Mouse (Mus musculus): ENCODE measurements around the gene Zfp292. TPM values are rescaled to one million over a fixed set of nuclear protein-coding genes. Genes with fewer than 3 reads are reported as not detected.

Gene Zfp292
- polyA plus RNA-seq, 1 experiment from 2014 or later = 19.5 TPM

DNA sequence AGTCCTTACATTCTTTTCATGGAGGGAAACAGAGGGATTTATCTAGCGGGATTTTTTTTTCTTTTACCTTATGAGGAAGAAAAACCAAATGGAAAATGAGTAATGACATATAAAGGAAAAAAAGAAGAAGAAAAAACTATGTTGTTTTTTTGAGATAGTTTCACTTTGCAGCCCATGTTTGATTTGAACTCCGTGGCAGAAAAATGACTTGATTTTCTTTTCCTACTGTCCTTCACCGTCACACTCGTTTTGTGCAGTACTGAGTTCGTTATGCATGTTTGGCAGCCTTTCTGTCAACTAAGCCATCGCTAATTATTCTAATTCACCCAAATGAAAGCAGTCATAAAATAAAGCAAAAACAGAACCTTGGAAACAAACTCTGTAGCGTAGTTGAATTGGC, 4.5 kb upstream of the Zfp292 start:
- Histone ChIP-seq H3K27ac (ENCODE audit: low read depth, low read length) (peak overlapping the region; percentile 92; the same call in 1 of the 2 replicates), H3K9me3 (replicated peaks; ENCODE audit: control insufficient read depth, low read length) (no peaks in the 10 kb centered on the region), H3K4me2 (peak overlapping the region; percentile 81), H3K36me3 (ENCODE audit: control insufficient read depth, insufficient read depth, low read length) (no peaks in the 10 kb centered on the region), H3K4me3 (ENCODE audit: low read depth, low read length) (peak overlapping the region; percentile 82), H3K9ac (ENCODE audit: low read depth, low read length) (peak overlapping the region; percentile 89), H3K27me3 (ENCODE audit: control insufficient read depth, insufficient read depth, low read length) (peaks cover 4% of the 10 kb centered on the region; the same call in 1 of the 2 replicates), H3K4me1 (ENCODE audit: control insufficient read depth, insufficient read depth, low read length) (peaks cover 2% of the 10 kb centered on the region)
- ATAC-seq (replicated peaks; ENCODE audit: insufficient number of reproducible peaks, low FRiP score, low TSS enrichment) = no peak
- 19% methylated on average over 7 of the region's 7 CpGs for WGBS (ENCODE audit: insufficient replicate concordance)

DNA sequence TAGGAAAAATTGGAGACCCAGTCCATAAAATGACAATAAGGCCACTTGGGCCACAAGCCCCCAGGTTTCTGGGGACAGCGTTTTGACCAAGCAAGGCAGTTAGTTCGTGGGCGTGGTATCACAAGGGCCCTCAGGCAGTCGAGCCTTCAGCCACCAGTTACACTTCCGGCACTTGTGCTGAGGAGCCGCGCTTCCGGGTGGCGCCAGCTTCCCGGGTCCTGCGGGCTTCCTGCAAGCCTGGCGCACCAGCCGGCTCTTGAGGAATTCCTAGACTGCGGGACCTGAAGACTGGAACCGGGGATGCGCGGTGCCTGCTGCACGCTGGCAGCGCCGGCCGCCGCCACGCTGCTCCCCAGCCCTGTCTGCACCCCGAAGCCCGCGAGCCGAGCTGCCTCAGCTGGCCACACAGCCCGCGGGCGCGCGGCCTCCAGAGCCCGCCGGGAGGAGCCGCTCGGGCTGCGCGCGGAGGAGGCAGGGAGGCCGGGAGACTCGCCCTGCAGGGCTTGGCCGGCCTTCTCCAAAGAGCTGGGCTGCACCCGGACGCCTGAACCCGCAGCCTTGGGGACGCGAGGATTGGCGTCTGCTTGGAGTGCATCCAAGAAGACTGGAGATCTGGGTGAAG, 3.8 kb upstream of the Zfp292 start:
- Histone ChIP-seq H3K4me1 (ENCODE audit: control insufficient read depth, insufficient read depth, low read length) (peaks cover 2% of the 10 kb centered on the region), H3K36me3 (ENCODE audit: control insufficient read depth, insufficient read depth, low read length) (no peaks in the 10 kb centered on the region), H3K4me2 (peak overlapping the region; percentile 81), H3K9me3 (replicated peaks; ENCODE audit: control insufficient read depth, low read length) (no peaks in the 10 kb centered on the region), H3K27me3 (ENCODE audit: control insufficient read depth, insufficient read depth, low read length) (peaks cover 4% of the 10 kb centered on the region; the same call in 1 of the 2 replicates), H3K27ac (ENCODE audit: low read depth, low read length) (peak overlapping the region; percentile 92), H3K4me3 (ENCODE audit: low read depth, low read length) (peak overlapping the region; percentile 82), H3K9ac (ENCODE audit: low read depth, low read length) (peak overlapping the region; percentile 89)
- ATAC-seq (replicated peaks; ENCODE audit: insufficient number of reproducible peaks, low FRiP score, low TSS enrichment) = peak; percentile 72
- WGBS (ENCODE audit: insufficient replicate concordance) = under 1% methylated on average over 46 of the region's 48 CpGs

DNA sequence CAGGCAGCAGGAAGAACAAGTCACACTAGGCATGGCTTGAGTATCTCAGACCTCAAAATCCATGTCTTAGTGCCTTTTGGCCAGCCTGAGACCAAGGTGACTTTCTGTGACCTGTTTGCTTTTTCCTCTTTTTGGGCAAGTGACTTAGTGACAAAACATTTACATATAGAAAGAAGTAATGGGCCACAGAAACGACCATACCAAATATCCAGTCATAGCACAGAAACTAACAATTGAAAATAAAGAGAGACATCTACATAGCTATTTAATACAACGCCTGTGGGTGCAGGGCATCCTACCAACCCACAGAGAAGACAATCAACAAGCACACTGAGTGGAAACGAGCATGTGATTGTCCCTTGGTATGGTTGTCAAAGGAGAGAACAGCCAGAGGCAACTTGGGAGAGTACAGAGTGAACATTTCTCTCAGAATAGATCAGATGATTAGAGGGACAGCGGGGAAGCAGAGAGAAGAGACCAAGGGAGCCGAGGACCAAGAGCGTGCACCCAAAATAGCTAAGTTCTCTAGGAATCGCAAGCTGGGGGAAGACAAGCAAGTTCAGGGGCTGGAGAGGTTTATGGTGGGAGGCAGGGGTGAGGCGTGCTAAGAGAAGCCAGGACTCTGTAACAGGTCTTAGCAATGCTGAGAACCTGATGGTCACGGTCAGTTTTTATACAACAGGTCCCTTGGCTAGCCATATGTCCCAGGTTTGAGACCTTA, 3.0 kb upstream of the Zfp292 start:
- H3K36me3 ChIP-seq (ENCODE audit: control insufficient read depth, insufficient read depth, low read length) = no peaks in the 10 kb centered on the region
- H3K4me3 ChIP-seq (ENCODE audit: low read depth, low read length) = peak overlapping the region; percentile 82
- H3K27ac ChIP-seq (ENCODE audit: low read depth, low read length) = peak overlapping the region; percentile 92
- H3K4me1 ChIP-seq (ENCODE audit: control insufficient read depth, insufficient read depth, low read length) = peaks cover 7% of the 10 kb centered on the region
- H3K4me2 ChIP-seq = peak overlapping the region; percentile 81
- no peak for ATAC-seq (replicated peaks; ENCODE audit: insufficient number of reproducible peaks, low FRiP score, low TSS enrichment)
- H3K9me3 ChIP-seq (replicated peaks; ENCODE audit: control insufficient read depth, low read length) = no peaks in the 10 kb centered on the region
- H3K9ac ChIP-seq (ENCODE audit: low read depth, low read length) = peak overlapping the region; percentile 89
- H3K27me3 ChIP-seq (ENCODE audit: control insufficient read depth, insufficient read depth, low read length) = peaks cover 4% of the 10 kb centered on the region; the same call in 1 of the 2 replicates
- 38% methylated on average over 9 of the region's 9 CpGs for WGBS (ENCODE audit: insufficient replicate concordance)

DNA sequence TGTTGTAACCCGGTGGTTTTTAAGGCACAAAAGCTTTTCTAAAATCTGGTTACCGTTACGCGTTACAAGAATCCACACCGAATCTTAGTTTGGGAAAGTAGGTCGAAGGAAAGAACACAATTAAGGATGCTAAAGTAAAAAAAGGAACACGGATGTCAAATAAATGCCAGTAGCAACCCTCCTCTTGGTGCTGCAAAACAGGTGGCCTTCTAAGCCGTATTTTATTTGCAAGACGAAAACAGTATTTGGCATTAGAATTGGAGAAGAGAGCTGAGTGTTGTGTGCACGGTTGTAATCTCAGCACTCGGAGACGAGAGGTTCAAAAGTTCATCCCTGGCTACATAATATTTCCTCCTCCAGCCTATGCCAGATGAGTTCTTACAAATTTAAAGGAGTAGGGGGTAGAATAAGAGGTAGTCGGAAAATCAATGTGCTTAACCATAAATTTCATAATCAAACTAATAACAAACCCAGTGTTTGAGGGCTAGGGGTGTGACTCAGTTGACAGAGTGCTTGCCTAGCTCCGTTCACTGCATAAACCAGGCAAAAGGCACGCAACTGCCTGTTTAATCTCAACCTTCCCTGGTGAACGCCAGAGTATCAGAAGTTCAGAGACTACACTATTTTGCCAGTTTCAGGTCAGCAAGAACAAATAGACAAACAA, 738 bp upstream of the Zfp292 start:
- peak overlapping the region; percentile 98 for H3K9ac ChIP-seq (ENCODE audit: low read depth, low read length)
- H3K27me3 ChIP-seq (ENCODE audit: control insufficient read depth, insufficient read depth, low read length) = peaks cover 1% of the 10 kb centered on the region; the same call in 1 of the 2 replicates
- peak overlapping the region; percentile 99 for H3K27ac ChIP-seq (ENCODE audit: low read depth, low read length)
- peak overlapping the region; percentile 86 for H3K4me3 ChIP-seq (ENCODE audit: low read depth, low read length)
- no peaks in the 10 kb centered on the region for H3K9me3 ChIP-seq (replicated peaks; ENCODE audit: control insufficient read depth, low read length)
- peak overlapping the region; percentile 70 for H3K4me2 ChIP-seq
- peaks cover 7% of the 10 kb centered on the region for H3K4me1 ChIP-seq (ENCODE audit: control insufficient read depth, insufficient read depth, low read length)
- H3K36me3 ChIP-seq (ENCODE audit: control insufficient read depth, insufficient read depth, low read length) = 0 out of 2 replicates have a peak, but pooled peaks cover 2% of the 10 kb centered on the region
- ATAC-seq (replicated peaks; ENCODE audit: insufficient number of reproducible peaks, low FRiP score, low TSS enrichment) = no peak
- WGBS (ENCODE audit: insufficient replicate concordance) = 32% methylated on average over 16 of the region's 16 CpGs

DNA sequence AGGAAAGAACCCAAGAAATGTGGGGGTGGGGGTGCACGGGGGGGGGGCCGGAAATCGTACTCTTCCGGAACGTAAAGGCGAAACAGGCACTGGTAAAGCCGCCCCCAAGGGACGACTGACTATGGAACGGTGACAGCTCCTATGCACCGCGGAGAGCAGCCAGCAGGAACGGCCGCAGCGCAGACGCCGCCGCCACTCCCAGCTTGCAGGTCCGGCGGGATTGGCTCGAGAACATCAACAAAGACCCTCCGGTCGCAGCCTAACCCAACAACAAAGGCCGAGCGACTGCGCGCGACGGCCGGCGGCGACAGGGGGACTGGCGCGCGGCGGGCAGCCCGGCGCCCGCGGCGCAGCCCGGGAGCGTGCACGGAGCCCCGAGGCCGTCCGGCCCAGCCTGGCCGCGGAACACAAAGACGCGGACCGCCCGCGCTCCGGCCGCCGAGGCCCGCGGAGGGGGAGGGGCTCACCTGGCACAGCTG, 430 bp downstream of the Zfp292 start:
- peak; percentile 72 for ATAC-seq (replicated peaks; ENCODE audit: insufficient number of reproducible peaks, low FRiP score, low TSS enrichment)
- H3K4me2 ChIP-seq = peak overlapping the region; percentile 70
- H3K4me3 ChIP-seq (ENCODE audit: low read depth, low read length) = peak overlapping the region; percentile 86
- H3K27ac ChIP-seq (ENCODE audit: low read depth, low read length) = peak overlapping the region; percentile 99
- H3K9ac ChIP-seq (ENCODE audit: low read depth, low read length) = peak overlapping the region; percentile 98
- under 1% methylated on average over 45 of the region's 58 CpGs for WGBS (ENCODE audit: insufficient replicate concordance)
- H3K36me3 ChIP-seq (ENCODE audit: control insufficient read depth, insufficient read depth, low read length) = peaks cover 2% of the 10 kb centered on the region; the same call in 1 of the 2 replicates
- H3K9me3 ChIP-seq (replicated peaks; ENCODE audit: control insufficient read depth, low read length) = no peaks in the 10 kb centered on the region
- H3K4me1 ChIP-seq (ENCODE audit: control insufficient read depth, insufficient read depth, low read length) = peaks cover 7% of the 10 kb centered on the region
- no peaks in the 10 kb centered on the region for H3K27me3 ChIP-seq (ENCODE audit: control insufficient read depth, insufficient read depth, low read length)

DNA sequence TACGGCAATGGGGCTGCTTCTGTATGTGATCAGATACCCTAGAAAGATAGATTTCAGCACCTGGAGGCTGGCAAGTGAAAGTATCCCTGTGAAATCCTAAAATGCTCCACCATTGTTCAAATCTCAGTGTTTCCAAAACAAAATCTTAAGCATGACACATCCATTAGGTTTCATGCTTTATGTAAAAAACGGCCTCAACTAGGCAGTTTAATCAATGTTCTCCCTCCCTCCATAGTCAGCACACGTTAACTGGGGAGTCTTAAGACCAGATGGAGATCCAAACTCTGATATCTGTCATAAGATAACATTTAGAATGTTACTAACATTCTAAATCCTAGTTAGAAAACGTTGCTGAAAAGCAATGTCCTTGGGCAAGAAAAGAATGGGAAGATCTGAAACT, 909 bp downstream of the Zfp292 start:
- peaks cover 2% of the 10 kb centered on the region; the same call in 1 of the 2 replicates for H3K36me3 ChIP-seq (ENCODE audit: control insufficient read depth, insufficient read depth, low read length)
- H3K27me3 ChIP-seq (ENCODE audit: control insufficient read depth, insufficient read depth, low read length) = no peaks in the 10 kb centered on the region
- H3K9ac ChIP-seq (ENCODE audit: low read depth, low read length) = peak overlapping the region; percentile 98
- H3K4me2 ChIP-seq = peak overlapping the region; percentile 70
- WGBS (ENCODE audit: insufficient replicate concordance) = 8% methylated on average over 4 of the region's 4 CpGs
- peak overlapping the region; percentile 86 for H3K4me3 ChIP-seq (ENCODE audit: low read depth, low read length)
- peaks cover 7% of the 10 kb centered on the region for H3K4me1 ChIP-seq (ENCODE audit: control insufficient read depth, insufficient read depth, low read length)
- ATAC-seq (replicated peaks; ENCODE audit: insufficient number of reproducible peaks, low FRiP score, low TSS enrichment) = no peak
- peak overlapping the region; percentile 99; the same call in 1 of the 2 replicates for H3K27ac ChIP-seq (ENCODE audit: low read depth, low read length)
- H3K9me3 ChIP-seq (replicated peaks; ENCODE audit: control insufficient read depth, low read length) = no peaks in the 10 kb centered on the region

DNA sequence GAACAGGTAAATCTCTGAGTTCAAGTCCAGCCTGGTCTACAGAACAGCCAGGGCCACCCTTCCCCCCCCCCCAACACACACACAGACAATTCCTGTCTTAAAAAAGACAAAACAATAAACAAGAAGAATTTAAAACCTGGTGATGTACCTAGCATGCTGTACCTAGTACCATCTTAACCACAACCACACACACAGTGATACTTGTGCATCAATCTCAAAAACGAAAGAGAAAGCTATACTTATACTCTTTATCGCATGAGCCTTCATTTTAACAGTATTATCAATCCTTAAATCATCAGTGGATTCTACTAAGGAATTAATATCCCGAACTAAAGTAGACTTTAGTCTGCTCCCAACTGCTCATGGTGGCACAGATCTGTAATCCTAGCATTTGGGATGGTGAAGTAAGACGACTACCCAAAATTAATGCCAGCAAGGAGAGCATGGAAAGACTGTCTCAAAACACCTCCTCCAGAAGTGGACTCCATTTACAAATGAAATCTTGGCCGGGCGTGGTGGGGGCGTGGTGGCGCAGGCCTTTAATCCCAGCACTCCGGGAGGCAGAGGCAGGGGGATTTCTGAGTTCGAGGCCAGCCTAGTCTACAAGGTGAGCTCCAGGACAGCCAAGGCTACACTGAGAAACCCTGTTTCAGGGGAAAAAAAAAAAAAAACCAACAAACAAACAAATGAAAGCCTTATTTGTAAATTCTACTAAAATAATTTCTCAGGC, 1.7 kb downstream of the Zfp292 start:
- Histone ChIP-seq H3K27ac (ENCODE audit: low read depth, low read length) (no peak overlapping the region), H3K4me3 (ENCODE audit: low read depth, low read length) (peak overlapping the region; percentile 86), H3K9ac (ENCODE audit: low read depth, low read length) (no peak overlapping the region), H3K36me3 (ENCODE audit: control insufficient read depth, insufficient read depth, low read length) (peaks cover 2% of the 10 kb centered on the region), H3K4me1 (ENCODE audit: control insufficient read depth, insufficient read depth, low read length) (peaks cover 6% of the 10 kb centered on the region), H3K9me3 (replicated peaks; ENCODE audit: control insufficient read depth, low read length) (no peaks in the 10 kb centered on the region), H3K27me3 (ENCODE audit: control insufficient read depth, insufficient read depth, low read length) (no peaks in the 10 kb centered on the region), H3K4me2 (peak overlapping the region; percentile 70)
- no peak for ATAC-seq (replicated peaks; ENCODE audit: insufficient number of reproducible peaks, low FRiP score, low TSS enrichment)
- WGBS (ENCODE audit: insufficient replicate concordance) = 86% methylated on average over 10 of the region's 10 CpGs

DNA sequence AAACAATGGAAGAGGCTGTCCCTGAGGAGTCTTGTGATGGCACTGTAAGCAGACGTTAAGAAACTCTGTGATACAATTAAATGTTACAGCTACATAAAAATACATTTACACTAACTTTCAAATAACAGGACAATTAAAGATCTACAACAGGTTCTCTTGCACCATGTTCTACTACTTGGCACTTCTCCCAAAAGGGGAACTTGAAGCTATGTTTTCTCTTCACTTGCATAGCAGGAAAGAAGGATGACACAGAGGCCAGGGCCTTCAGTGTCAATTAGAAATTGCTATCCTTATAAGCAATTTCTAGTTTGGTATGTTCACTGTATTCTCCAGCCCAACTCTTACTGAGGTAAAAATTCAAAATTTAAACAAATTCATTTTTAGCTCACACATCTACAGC, 8.5 kb downstream of the Zfp292 start:
- 80% methylated on average over 1 of the region's 1 CpGs for WGBS (ENCODE audit: insufficient replicate concordance)
- ATAC-seq (replicated peaks; ENCODE audit: insufficient number of reproducible peaks, low FRiP score, low TSS enrichment) = no peak
- peaks cover 2% of the 10 kb centered on the region for H3K36me3 ChIP-seq (ENCODE audit: control insufficient read depth, insufficient read depth, low read length)

More for the DNA sequence above, 8.5 kb downstream of the Zfp292 start:
- no peak overlapping the region for H3K27ac ChIP-seq (ENCODE audit: low read depth, low read length)
- H3K27me3 ChIP-seq (ENCODE audit: control insufficient read depth, insufficient read depth, low read length) = no peaks in the 10 kb centered on the region
- H3K4me3 ChIP-seq (ENCODE audit: low read depth, low read length) = no peak overlapping the region
- no peak overlapping the region for H3K9ac ChIP-seq (ENCODE audit: low read depth, low read length)
- peaks cover 10% of the 10 kb centered on the region; the same call in 1 of the 2 replicates for H3K4me1 ChIP-seq (ENCODE audit: control insufficient read depth, insufficient read depth, low read length)
- H3K4me2 ChIP-seq = no peak overlapping the region
- no peaks in the 10 kb centered on the region for H3K9me3 ChIP-seq (replicated peaks; ENCODE audit: control insufficient read depth, low read length)
